Mouse (Mus musculus) left cerebral cortex, adult 18-20 months (tissue): ENCODE results near the gene Mtmr1. TPM values are rescaled to one million over a fixed set of nuclear protein-coding genes. Genes with fewer than 3 reads are reported as not detected.
A peak's percentile ranks its signal among the peaks of the same experiment; 100 is the strongest.

Source experiments
- DNase-seq, 2 experiments: peaks; one replicate each; pipeline ENCODE4 v3.0.0; 2021 to 2022; ENCODE audit warnings: low spot score in 2 of 2, mixed read lengths in 1 of 2
- total RNA-seq, 2 experiments: library from RNA; stranded (reverse); gene quantifications; 2 replicates each; pipeline ENCODE4 v1.2.3; 2021

The Mtmr1 gene
- total RNA-seq, 2 experiments from 2014 or later: 42.7 to 47.5 TPM

DNA sequence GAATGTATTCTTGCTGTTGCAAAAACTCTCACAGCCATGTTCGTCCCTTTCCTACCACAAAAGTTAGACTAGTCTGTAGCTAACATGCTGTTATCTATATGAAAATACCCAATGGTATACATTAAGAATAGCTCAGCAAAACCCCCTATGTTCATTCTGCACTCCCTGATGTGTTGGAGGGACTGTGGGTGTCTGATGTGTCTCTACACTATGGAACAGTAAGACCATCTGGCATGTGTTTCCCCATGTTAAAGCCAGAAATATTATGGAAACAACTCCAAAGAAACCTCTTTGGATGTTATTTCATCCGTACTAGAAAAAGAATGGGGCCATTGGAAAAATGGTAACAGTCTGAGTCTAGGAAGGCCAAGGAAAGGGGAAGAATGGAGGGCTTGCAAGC is 71.0 kb downstream of the Mtmr1 start:
- peak in 1 of 2 experiments; percentile 15 for DNase-seq

DNA sequence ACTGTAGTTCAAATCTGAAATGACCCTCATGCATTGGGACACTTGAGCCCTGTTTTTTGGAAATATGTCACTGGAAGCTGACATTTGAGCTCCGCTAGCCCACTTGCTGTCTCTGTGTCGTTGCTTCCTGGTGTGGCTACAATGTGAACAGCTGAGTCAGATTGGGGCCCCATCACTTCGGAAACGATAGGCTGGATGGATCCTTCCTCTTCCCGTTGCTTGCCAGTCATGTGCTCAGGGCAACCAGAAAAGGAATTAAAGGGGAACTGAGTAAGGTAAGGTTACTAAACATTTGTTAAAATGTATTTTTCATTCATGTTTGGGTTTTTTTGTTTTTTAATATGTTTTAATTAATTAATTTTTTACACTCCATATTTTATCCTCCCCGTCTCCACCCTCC is 74.9 kb downstream of the Mtmr1 start:
- no peak for DNase-seq

DNA sequence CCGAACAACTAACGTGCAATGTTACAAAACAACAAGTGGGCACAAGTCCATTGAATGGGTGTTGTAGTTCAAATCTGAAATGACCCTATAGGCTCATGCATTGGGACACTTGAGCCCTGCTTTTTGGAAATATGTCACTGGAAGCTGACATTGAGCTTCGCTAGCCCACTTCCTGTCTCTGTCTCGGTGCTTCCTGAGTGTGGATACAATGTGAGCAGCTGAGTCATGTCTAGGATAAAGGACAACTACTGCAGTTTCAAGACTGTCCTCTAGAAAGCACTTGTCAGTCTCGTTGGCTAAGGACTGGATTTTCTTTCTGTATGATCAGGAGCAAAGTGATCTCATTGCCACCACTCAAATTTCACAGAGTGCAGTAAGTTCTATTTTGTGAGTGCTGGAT is 78.4 kb downstream of the Mtmr1 start:
- DNase-seq: no peak

DNA sequence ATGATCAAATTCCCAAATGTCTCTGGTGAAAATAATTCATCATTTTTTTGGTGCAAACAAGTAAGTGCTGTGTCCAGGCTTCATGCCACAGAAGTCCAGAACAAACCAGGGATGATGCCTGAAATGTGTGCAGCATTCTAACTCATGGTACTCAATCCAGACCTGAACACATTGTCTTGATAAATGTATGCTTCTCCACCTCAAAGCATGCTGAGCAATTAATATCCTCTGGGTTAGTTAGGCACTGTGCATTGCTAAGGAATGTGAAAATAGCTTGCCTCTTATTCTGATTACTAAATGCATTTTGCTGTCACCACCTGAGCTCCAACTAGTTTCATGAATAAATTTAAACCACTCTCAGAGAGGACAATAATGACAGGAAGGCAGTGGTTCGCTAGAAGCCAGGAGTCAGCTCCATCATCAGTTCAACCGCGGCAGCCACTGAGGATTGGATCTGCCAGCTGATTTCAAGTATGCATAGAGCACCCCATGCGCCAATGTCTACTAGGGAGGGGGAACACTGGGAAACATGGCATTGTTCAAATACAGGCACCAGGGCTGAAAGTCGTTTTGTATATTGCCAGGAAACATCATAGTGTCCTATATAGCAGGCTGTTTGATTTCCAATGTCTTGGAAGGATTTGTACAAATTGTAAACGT is 91.6 kb downstream of the Mtmr1 start:
- no peak for DNase-seq

DNA sequence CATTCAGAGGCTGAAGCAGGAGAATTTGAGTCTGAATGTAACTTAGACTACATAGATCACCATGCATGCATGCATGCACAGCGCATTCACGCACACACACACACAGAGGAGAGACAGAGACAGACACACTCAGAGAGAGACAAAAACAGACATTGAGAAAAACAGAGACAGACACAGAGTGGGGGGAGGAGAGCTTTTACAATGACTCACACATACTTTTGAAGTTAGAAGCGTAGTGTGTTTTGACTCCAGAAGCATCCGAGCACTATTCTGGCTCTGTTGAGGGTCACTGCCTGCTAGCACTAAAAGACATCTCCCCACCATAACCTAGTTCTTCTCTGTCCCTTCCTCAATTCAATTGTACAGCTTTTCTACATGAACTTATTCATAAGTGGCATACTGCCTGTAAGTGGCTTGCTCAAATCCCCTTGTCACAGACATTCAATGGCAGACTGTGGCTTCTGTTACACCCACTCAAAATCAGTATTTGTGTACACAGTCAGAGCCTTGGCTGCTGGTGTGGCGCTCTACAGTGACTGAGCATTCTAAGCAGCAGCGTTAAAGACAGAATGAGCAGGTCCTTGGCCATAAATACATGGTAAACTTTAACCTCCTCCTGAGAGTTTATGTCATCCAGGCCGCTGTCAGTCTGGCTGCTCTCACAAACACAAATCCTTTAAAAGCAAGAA is 99.7 kb downstream of the Mtmr1 start:
- no peak for DNase-seq

DNA sequence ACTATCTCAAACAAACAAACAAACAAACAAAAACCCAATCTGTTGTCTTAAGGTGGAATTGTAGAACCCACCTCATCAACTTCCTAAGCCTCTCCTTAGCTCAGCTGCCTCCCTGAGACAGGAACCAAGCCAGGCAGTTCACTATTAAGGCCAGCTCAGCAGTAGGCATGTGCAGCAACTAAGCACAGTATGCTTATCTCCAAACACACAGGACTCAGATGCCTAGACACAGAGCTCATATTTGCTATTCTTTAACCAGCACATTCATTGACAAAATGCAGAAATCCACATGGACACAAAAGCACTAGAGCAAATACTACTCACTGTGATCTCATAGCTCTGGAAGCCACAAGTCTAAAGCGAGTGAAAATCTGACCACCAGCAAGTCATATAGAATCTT is 100.9 kb downstream of the Mtmr1 start:
- DNase-seq: no peak

DNA sequence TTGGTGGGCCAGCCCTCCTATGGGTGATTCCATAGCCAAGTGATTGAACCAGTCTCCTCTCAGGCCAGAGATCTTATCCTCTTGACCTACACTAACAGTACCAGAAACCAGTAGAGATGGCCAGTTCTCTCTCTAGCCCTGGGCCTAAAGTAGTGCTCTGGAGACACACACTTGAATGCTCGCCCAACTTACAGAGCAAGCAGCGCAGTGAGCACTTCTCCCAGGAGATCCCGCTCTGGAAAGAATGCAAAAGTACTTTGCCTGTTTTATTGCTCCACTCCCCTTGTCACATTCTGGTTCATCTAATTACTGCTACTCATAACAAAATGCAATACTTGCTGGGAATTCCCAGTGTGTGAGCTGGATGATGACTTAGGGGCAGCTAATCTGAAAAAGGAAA is 102.9 kb downstream of the Mtmr1 start:
- DNase-seq: no peak

Other genes starting within 250 kb of the Mtmr1 start
- gene Mtm1, start 154.0 kb upstream of the Mtmr1 start, total RNA-seq: 1 to 10 TPM; 6.6 to 6.7 TPM
- 10 to 100 TPM; 68.4 to 72.6 TPM for gene Cd99l2, start 128.1 kb downstream of the Mtmr1 start, total RNA-seq
- gene Hmgb3, start 191.2 kb downstream of the Mtmr1 start, total RNA-seq: 10 to 100 TPM; 25.7 to 30.8 TPM